Mouse (Mus musculus) adrenal gland, postnatal 25 days (tissue): ENCODE measurements around the gene Wdr24. TPM values are rescaled to one million over a fixed set of nuclear protein-coding genes. Genes with fewer than 3 reads are reported as not detected.
A peak's percentile ranks its signal among the peaks of the same experiment; 100 is the strongest.
"Not testable (repeated sequence)": the region's sequence is repeated elsewhere in the genome, so short reads cannot be mapped to it uniquely, and the experiment has no call there.

Experiments
- DNase-seq: peaks from one replicate; pipeline ENCODE4 v3.0.0; 2021; ENCODE audit warnings: mixed read lengths
- total RNA-seq: library from RNA; stranded (reverse); gene quantifications from 2 replicates; pipeline ENCODE4 v1.2.3, GENCODE M21; 2021

Wdr24 gene
- total RNA-seq, 1 experiment from 2014 or later: 25.4 TPM

DNA sequence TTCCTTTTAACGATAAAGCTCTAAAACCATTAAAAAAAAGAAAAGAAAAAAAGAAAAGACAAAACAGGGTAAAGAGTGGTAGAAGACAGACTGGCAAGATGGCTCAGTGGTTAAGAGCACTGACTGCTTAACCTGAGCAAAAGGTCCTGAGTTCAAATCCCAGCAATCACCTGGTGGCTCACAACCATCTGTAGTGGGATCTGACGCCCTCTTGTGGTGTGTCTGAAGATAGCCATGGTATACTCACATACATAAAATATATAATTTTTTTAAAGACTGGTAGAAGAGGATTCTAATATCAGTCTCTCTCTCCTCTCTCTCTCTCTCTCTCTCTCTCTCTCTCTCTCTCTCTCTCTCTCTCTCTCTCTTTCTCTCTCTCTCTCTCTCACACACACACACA lies 16.0 kb upstream of the Wdr24 start:
- not testable (repeated sequence) for DNase-seq

DNA sequence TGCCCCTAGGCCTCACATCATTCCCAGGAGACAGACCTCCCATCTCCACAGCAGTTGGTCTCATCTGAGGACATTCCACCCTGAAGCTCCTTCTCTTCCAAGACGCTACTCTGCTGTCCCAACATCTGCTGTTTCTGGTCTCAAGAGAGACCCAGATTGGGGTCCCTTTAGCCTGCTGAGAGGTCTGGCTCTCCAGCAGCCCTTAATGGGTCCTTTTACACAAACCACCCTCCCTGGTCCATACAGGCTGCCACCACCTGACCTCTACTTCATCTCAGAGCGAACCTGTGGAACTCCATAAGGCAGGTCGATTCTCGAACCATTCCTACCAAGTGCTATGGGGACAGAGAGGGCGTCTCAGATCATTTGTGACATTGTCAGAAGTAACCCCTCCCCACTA lies 15.4 kb upstream of the Wdr24 start:
- DNase-seq: no peak

DNA sequence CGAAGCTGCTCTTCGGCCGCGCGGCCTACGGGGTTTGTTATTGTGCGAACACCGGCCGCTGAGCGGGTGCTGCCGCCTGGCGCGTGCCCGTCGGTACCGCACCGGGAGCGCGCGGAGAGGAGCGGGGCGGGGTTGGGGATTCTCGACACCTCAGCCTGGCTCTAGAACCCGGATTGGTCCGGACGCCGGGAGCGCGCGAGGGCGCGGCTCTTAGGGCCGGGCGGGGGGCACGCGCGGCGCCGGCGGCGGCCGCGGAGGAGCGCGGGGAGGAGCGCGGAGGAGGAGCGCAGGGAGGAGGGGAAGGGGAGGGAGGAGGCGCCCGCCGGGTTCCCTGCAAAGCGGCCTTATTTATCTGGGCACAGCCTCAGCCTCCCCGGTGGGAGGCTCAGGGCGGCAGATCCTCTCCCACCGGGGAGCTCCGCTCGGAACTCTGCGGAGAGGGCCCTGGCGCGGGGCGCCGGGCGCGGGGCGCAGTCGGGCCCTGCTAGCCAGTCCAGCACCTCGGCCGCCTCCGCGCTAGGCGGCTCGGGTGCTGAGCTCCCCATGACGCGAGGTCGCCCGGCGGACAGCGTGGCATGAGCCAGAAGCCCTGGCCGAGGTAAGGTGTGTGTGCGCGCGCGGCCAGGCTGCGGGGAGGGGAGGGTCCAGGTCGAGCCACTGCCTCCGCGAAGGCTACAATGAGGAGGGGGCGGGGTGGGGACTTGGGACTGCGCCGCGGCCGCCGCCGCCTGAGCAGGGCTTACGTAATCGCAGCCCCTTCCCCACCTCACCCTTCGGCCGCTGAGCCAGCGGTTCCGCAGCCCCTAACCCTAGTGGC lies 14.4 kb upstream of the Wdr24 start, which contains the start of gene Fbxl16:
Gene Fbxl16 (plus strand): TSS at position 297 of the 817 bp plus-strand sequence.
- peak; percentile 91 for DNase-seq

DNA sequence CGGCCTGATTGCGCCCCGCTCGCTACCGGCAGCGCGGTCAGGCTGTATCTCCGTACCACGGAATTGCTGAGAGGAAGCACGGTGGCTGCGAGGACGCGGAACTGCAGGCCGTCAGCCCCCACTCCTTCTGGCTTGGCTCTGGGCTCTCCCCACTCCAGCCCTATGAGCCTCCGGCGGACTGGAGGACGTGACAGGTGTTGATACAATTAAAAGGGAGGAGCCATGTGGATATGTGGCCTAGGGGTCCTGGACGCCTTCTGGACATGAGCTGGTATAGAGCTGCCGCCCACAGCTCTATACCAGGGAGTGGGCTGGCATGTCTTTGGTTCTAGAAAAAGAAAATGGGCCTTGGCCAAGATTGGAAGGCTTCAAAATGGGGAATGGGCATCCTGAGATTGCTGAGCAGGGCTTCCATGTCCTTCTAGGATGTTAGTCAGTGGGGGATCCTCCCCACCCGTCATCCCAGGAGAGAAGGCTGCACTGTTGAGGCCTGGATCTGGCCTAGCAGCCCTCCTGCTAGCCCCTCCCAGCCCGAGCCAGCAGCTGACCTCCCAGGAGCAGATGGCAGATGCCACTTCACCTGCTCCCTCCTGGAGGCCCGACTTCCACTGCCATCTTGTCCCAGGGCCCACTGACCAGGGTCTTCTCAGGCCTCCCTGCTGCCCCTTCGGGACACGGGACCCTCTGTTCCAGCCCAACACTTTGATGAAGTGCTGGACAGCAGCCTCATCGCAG lies 13.7 kb upstream of the Wdr24 start:
- no peak for DNase-seq

DNA sequence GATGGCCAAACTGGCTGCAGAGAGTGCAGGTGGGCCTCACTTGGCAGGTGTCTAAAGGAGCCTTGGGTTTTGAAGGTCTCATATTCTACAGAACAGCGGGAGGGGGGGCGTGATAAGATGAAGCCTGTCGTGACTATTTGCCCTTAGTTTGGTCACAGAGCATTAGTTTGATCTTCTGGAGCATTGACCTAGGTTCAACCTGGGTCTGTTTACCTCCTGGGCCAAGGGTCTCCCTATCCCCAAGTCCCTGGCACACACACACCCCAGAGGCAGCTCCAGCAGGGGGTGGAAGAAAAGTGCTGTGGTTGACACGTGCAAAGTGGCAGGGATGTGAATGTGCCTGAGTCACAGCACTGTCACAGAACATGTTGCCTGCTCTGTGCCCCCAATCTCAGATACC lies 12.5 kb upstream of the Wdr24 start:
- DNase-seq: no peak

DNA sequence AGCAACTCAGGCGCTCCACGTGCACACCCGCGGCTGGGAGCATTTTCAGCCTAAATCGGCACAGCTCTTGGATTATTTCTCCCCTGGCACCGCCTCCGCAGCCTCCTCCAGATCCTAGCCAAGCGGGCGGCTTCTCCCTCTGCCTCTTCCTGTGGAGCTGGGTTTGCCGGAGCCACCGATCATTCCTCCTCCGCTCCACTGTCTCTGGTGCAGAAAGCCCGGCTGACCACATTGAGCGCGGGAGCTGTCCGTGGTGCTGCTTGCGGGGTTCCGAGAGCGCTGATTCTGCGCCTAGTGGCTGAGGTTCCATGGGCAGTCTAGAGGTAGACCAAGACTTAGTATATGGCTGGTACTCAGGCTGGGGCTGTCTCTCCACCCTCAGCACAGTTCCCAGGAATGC lies 10.0 kb upstream of the Wdr24 start:
- peak; percentile 89 for DNase-seq

DNA sequence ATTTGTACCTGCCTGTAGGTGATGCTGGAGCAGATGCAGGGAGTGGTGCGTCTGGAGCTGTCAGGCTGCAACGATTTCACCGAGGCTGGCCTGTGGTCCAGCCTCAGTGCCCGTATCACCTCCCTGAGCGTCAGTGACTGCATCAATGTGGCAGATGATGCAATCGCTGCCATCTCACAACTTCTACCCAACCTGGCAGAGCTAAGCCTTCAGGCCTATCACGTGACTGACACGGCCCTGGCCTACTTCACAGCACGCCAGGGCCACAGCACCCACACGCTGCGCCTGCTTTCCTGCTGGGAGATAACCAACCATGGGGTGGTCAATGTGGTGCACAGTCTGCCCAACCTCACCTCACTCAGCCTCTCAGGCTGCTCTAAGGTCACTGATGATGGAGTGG lies 5.8 kb upstream of the Wdr24 start:
- no peak for DNase-seq

DNA sequence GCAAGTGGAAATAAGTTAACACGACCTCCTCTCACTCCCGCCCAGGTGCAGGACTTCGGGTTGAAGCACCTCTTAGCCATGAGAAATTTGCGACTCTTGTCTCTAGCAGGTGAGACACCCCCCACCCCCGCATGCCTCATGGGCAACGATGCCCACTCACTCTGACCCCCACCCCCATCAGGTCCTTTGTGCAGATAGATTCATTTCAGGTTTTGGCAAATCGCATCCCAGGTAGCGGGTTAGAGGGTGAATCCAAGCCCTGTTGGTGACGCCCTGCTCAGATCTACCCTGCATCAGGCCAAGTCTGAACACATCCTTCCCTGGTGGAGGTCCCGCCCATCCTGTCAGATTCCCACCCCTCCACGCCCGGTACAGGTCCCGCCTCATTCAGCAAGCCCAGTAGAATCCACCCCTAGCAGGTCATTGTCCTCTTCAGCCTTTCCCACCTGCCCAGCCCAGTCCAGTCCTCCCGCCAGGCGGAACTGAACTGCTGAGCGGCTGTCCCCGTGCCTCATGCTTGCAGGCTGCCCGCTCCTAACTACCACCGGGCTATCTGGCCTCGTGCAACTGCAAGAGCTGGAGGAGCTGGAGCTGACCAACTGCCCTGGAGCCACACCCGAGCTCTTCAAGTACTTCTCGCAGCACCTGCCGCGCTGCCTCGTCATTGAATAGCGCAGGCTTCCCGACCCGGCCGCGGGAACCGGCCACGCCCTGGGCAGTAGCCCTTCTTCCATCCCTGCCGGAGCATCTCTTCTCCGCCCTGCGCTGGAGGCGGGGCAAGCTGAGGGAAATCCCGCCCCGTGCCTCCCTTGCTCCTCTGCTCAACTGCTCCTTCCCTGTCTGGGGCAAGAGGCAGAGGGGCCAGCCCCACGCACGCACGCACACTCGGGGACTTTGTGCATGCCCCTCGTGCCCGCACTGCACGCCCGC lies 4.3 kb upstream of the Wdr24 start:
- no peak for DNase-seq

DNA sequence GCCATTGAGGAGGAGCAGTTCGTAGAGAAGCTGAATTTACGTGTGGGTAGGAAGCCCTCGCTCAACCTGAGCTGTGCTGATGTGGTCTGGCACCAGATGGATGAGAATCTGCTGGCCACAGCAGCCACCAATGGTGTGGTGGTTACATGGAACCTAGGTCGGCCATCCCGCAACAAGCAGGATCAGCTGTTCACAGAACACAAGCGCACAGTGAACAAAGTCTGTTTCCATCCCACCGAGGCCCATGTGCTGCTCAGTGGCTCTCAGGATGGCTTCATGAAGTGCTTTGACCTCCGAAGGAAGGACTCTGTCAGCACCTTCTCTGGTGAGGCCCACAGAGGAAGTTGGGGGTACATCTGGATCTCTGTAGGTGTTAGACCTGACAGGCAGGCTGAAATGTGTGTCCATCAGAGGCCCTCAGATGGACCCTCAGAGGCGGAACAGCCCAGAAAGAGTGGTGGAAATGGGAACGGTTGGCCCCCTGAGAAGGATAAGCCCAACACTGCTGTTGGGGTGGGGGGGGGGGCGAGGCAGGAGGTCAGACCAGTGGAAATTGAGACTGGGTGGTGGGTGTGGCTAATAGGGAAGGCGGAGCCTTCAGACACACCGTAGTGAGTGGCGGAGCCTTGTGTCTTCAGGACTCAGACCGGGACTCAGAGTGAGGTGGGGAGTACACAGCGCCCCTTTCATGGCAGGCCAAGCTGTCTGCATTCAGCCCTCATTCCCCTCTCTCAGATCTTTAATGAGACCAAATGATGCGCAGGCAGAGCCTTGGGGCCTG lies 1.1 kb downstream of the Wdr24 start:
- no peak for DNase-seq

DNA sequence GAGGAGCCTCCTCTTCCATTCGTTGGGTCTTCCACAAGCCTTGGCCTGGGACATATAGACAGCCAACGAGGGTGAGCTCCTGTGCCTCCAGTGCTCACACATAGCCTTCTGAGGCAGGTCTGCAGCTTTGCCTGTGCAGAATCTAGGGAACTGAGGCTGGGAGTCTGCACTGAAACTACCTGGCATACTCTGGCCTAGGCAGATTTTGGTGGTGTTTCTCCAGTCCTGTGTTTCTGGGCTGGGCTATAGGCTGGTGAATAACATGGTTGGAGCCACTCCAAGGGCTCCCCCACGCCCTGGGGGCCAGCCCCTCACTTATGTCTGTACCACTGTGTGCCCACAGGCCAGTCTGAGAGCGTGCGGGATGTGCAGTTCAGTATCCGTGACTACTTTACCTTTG lies 1.9 kb downstream of the Wdr24 start:
- DNase-seq: no peak

DNA sequence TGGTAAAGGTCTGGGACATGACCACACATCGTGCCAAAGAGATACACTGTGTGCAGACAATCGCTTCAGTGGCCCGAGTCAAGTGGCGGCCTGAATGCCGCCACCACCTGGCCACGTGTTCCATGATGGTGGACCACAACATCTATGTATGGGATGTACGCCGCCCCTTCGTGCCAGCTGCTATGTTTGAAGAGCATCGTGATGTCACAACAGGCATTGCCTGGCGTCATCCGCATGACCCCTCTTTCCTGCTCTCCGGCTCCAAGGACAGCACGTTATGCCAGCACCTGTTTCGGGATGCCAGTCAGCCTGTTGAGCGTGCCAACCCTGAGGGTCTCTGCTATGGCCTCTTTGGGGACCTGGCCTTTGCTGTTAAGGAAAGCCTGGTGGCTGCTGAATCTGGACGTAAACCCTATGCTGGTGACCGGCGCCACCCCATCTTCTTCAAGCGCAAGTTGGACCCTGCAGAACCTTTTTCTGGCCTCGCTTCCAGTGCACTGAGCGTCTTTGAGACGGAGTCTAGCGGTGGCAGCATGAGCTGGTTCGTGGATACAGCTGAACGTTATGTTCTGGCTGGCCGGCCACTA lies 2.6 kb downstream of the Wdr24 start:
- no peak for DNase-seq

DNA sequence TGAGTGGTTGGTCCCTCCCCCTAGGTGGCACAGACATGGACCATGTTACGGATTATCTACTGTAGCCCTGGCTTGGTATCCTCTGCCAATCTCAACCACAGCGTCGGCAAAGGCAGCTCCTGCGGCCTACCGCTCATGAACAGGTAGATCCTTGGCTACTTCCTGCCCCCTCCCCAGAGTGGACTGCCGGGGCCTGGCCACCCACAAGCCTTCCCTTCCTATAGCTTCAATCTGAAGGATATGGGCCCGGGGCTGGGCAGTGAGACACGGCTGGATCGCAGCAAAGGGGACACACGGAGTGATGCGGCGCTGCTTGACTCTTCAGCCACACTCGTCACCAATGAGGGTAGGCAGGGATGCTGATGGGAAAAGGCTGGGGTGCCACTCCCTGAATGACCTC lies 3.6 kb downstream of the Wdr24 start:
- DNase-seq: no peak

DNA sequence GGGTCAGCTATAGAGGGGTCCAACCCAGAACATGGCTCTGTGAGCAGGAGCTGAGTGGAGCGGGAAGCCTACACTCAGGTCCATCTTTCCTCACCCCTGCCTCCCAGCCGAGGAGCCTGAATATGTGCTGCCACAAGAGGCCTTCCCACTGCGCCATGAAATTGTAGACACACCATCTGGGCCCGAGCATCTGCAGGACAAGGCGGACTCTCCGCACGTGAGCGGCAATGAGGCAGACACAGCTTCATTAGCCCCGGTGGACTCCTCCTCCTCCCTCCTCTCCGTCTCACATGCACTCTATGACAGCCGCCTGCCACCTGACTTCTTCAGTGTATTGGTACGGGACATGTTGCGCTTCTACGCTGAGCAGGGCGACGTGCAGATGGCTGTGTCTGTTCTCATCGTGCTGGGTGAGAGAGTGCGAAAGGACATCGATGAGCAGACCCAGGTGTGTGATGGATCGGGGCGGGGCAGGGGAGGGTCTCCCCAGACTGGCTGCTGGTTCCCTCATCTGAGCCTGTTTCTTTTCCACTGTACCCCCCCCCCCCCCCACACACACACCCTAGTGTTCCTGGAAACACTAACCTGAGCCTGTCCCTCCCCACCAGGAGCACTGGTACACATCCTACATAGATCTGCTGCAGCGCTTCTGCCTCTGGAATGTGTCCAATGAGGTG lies 4.3 kb downstream of the Wdr24 start:
- DNase-seq: no peak

DNA sequence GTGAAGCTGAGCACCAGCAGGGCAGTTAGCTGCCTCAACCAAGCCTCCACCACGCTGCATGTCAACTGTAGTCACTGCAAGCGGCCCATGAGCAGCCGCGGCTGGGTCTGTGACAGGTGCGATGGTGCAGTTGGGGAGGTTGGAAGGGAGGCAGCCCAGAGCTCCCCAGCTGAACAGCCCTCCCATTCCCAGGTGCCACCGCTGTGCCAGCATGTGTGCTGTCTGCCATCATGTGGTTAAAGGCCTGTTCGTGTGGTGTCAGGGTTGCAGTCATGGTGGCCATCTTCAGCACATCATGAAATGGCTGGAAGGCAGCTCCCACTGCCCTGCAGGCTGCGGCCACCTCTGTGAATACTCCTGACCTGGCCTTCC lies 4.8 kb downstream of the Wdr24 start:
- DNase-seq: no peak

DNA sequence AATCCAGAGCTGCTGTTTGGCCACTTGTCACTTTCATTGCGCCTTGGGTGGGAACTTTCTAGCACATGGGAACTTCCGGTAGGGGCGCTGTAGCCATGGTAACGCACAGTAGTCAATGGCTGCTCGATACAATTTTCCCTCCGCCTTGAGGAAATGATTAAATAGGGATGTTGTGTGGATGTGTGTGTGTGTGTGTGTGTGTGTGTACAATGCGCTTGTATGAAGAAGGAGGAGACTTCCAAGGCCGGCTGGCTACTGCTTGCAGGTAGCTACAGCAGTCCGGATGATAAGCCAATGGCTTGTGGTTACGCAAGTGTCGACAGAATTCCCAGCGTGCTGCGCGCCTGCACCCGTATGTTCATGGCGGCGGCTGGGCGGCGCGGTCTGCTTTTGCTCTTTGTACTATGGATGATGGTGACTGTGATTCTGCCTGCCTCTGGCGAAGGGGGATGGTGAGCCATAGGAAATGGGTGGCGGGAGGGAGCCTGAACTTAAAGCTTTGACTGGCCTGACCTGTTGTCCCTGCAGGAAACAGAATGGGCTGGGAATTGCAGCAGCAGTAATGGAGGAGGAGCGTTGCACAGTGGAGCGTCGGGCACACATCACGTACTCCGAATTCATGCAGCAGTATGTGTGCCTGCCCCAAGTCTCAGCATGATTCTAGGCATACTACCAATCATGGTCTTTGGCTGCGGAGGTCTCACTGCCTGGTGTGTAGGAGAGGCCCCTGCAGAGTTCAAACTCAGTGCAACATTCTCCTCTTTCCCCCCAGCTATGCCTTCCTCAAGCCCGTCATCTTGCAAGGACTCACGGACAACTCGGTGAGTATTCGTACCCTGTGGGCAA lies 5.5 kb downstream of the Wdr24 start, which contains the start of gene Jmjd8:
Gene Jmjd8 (plus strand): TSS at position 156 of the 846 bp plus-strand sequence.
- DNase-seq: peak; percentile 79

DNA sequence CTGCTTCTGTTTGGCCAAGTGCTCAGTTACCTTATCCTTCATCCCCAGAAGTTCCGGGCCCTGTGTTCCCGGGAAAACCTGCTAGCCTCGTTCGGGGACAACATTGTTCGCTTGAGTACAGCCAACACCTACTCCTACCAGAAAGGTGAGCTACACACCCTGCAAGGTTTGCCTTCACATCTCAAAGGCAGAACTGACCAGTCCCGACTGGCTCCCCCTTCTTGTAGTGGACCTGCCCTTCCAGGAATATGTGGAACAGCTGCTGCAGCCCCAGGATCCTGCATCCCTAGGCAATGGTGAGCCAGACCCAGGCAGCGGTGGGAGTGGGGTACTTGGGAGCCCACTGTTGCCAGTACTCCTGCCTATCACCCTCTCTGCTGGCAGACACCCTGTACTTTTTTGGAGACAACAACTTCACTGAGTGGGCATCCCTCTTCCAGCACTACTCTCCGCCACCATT lies 6.2 kb downstream of the Wdr24 start:
- no peak for DNase-seq

DNA sequence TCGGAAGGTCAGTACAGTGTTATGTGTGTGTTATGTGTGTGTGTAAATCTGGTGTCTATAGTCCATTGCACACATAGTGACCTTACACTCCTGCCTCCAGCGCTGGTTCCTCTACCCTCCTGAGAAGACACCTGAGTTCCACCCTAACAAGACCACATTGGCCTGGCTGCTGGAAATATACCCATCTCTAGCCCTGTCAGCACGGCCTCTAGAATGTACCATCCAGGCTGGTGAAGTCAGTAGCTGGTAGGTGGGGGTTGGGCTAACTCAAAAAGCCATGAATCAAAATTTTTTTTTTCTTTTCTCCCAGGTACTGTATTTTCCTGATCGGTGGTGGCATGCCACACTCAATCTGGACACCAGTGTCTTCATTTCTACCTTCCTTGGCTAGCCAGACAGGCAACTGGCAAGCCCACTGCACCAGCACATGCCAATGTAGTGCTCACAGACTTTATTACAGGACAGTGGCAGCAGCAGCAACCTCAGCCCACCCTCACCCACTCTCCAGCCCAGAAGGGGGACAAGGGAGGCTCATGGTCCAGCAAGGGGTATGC lies 6.8 kb downstream of the Wdr24 start:
- no peak for DNase-seq

DNA sequence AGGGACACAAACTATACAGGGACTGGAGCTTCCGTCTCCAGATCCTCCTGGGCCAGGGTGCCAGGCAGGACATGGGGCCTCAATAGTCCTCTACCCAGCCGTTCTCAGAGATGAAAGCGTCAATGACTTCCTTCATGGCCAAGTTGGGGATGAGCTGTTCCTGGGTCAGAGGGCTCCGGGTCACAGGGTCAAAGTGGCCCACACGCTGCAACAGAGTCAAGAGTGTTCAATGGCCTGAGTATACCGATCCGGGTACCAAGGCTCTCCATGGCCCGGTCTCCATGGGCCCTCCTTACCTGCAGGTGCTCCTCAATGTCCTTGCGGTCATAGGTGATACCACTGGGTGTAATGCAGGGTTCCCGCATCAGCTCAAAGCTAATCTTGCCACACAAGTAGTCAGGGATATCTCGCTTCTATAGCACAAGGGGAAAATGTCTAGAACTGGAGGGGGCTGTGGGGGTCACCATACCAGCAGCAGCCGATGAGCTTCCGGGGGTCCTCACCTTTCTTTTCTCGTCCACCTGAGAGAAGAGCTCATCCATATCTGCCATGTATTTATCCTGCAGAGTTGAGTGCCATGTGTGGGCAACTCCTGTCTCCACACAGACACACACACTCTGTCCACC lies 7.5 kb downstream of the Wdr24 start:
- DNase-seq: no peak
